Mouse (Mus musculus) erythroblast, embryonic 14.5 days (primary cell): ENCODE results near the gene Psd4. TPM values are rescaled to one million over a fixed set of nuclear protein-coding genes. Genes with fewer than 3 reads are reported as not detected.
A peak's percentile ranks its signal among the peaks of the same experiment; 100 is the strongest.

Source experiments
- H3K27me3 ChIP-seq: 2 replicates; pipeline ENCODE4 v1.6.1; 2012; ENCODE audit warnings: inconsistent platforms; ENCODE audit not compliant: control insufficient read depth
- H3K36me3 ChIP-seq: 2 replicates; pipeline ENCODE4 v1.6.1; 2012; ENCODE audit warnings: mild to moderate bottlenecking, inconsistent platforms; ENCODE audit not compliant: control insufficient read depth
- H3K4me1 ChIP-seq: 2 replicates; pipeline ENCODE4 v1.6.1; 2012; ENCODE audit warnings: inconsistent platforms; ENCODE audit not compliant: control insufficient read depth
- H3K4me3 ChIP-seq: replicated peaks from 2 replicates; pipeline ENCODE3; 2012; ENCODE audit warnings: moderate library complexity, mild to moderate bottlenecking, inconsistent platforms
- H3K9me3 ChIP-seq: 2 replicates; pipeline ENCODE4 v1.6.1; 2012; ENCODE audit warnings: low read length, inconsistent platforms, mixed read lengths; ENCODE audit not compliant: control insufficient read depth
- GATA1 ChIP-seq: IDR thresholded peaks from 2 replicates; pipeline ENCODE4 v1.6.1; 2012; ENCODE audit warnings: low read length, inconsistent platforms, mixed read lengths
- TAL1 ChIP-seq: IDR thresholded peaks from 3 replicates; pipeline ENCODE4 v1.6.1; 2012; ENCODE audit warnings: low read length, inconsistent platforms, mixed read lengths
- polyA plus RNA-seq: library from polyadenylated mRNA; stranded (reverse); fragments of >175 nt; gene quantifications from 2 replicates; pipeline ENCODE4 v1.2.3, GENCODE M21; 2012

Gene Psd4
- polyA plus RNA-seq, 1 experiment: 0.51 TPM

- Histone ChIP-seq H3K27me3 (no peaks in the 10 kb centered on the region), H3K36me3 (peaks cover 7% of the 10 kb centered on the region), H3K4me3 (no peak overlapping the region), H3K4me1 (peaks cover 59% of the 10 kb centered on the region), H3K9me3 (no peaks in the 10 kb centered on the region)
- TF ChIP-seq TAL1 (no peak), GATA1 (no peak)
Observed at GRCm38 (mm10) chr2:24384393-24384792, 17.0 kb downstream of the Psd4 start.

- H3K4me1 ChIP-seq: peaks cover 68% of the 10 kb centered on the region
- no peak for TF ChIP-seq GATA1
- H3K36me3 ChIP-seq: peaks cover 7% of the 10 kb centered on the region
- H3K27me3 ChIP-seq: no peaks in the 10 kb centered on the region
- no peaks in the 10 kb centered on the region for H3K9me3 ChIP-seq
- peak overlapping the region; percentile 66 for H3K4me3 ChIP-seq
Observed at GRCm38 (mm10) chr2:24385111-24385961, 18.0 kb downstream of the Psd4 start.

- no peaks in the 10 kb centered on the region for H3K9me3 ChIP-seq
- H3K36me3 ChIP-seq: peaks cover 7% of the 10 kb centered on the region
- peaks cover 70% of the 10 kb centered on the region for H3K4me1 ChIP-seq
- TF ChIP-seq TAL1 (no peak), GATA1 (no peak)
- H3K4me3 ChIP-seq: peak overlapping the region; percentile 66
- no peaks in the 10 kb centered on the region for H3K27me3 ChIP-seq
Observed at GRCm38 (mm10) chr2:24386158-24386963, 19.0 kb downstream of the Psd4 start.

GRCm38 (mm10) chr2:24386964-24387320 lies 19.6 kb downstream of the Psd4 start:
- Histone ChIP-seq H3K4me3 (peak overlapping the region; percentile 66), H3K36me3 (peaks cover 8% of the 10 kb centered on the region), H3K9me3 (no peaks in the 10 kb centered on the region), H3K27me3 (no peaks in the 10 kb centered on the region), H3K4me1 (peaks cover 66% of the 10 kb centered on the region)
- TF ChIP-seq TAL1: no peak
- TF ChIP-seq GATA1: no peak

- H3K4me3 ChIP-seq: no peak overlapping the region
- TF ChIP-seq GATA1: no peak
- TF ChIP-seq TAL1: no peak
- peaks cover 59% of the 10 kb centered on the region for H3K4me1 ChIP-seq
- H3K9me3 ChIP-seq: no peaks in the 10 kb centered on the region
- H3K36me3 ChIP-seq: peaks cover 15% of the 10 kb centered on the region
- no peaks in the 10 kb centered on the region for H3K27me3 ChIP-seq
Observed at GRCm38 (mm10) chr2:24387361-24388283, 20.2 kb downstream of the Psd4 start.

GRCm38 (mm10) chr2:24393251-24393650 lies 25.9 kb downstream of the Psd4 start:
- no peak for TF ChIP-seq TAL1
- no peak for TF ChIP-seq GATA1
- Histone ChIP-seq H3K9me3 (no peaks in the 10 kb centered on the region), H3K4me3 (no peak overlapping the region), H3K36me3 (peaks cover 58% of the 10 kb centered on the region), H3K27me3 (no peaks in the 10 kb centered on the region), H3K4me1 (peaks cover 12% of the 10 kb centered on the region)

- no peaks in the 10 kb centered on the region for H3K9me3 ChIP-seq
- peaks cover 90% of the 10 kb centered on the region for H3K36me3 ChIP-seq
- H3K4me1 ChIP-seq: no peaks in the 10 kb centered on the region
- no peak overlapping the region for H3K4me3 ChIP-seq
- H3K27me3 ChIP-seq: no peaks in the 10 kb centered on the region
- no peak for TF ChIP-seq GATA1
- no peak for TF ChIP-seq TAL1
Observed at GRCm38 (mm10) chr2:24397115-24397514, 29.7 kb downstream of the Psd4 start.

GRCm38 (mm10) chr2:24400711-24401110 lies 33.3 kb downstream of the Psd4 start:
- peaks cover 94% of the 10 kb centered on the region for H3K36me3 ChIP-seq
- H3K27me3 ChIP-seq: no peaks in the 10 kb centered on the region
- no peak overlapping the region for H3K4me3 ChIP-seq
- TF ChIP-seq GATA1 (no peak), TAL1 (no peak)
- no peaks in the 10 kb centered on the region for H3K4me1 ChIP-seq
- no peaks in the 10 kb centered on the region for H3K9me3 ChIP-seq
